Mouse (Mus musculus) left cerebral cortex, adult 6 months (tissue): ENCODE data around the gene Gm8720. TPM values are rescaled to one million over a fixed set of nuclear protein-coding genes. Genes with fewer than 3 reads are reported as not detected.

ENCODE experiments used
- long read RNA-seq, 2 experiments: library from polyadenylated mRNA; unstranded; transcript quantifications; one replicate each; pipeline ENCODE4 v2.0.0; 2019 to 2020
- polyA plus RNA-seq: library from polyadenylated mRNA; unstranded; fragments of <200 nt; fragmentation: Nextera tagmentation; gene quantifications from 2 replicates; pipeline ENCODE4 v1.2.3, GENCODE M21; 2021

The Gm8720 gene
- not detected in 2 replicates for polyA plus RNA-seq
- long read RNA-seq, experiment 1: 0 reads
- long read RNA-seq, experiment 2: 0 reads

GRCm38 (mm10) chr7:23067356-23067755 is at the start of gene Gm8720:
TSS of gene Gm8720 (minus strand) at chr7:23067456.

GRCm38 (mm10) chr7:23055240-23055639 is 12.0 kb downstream of the Gm8720 start, which contains the start of gene Vmn1r163:
TSS of gene Vmn1r163 (plus strand) at chr7:23055540.

GRCm38 (mm10) chr7:23019823-23020222 is 47.4 kb downstream of the Gm8720 start, which contains the start of gene Gm4216:
TSS of gene Gm4216 (minus strand) at chr7:23019923.

Other genes with a start within 250 kb of the Gm8720 start
- not detected in 2 replicates for gene Vmn1r159, start 223.9 kb downstream of the Gm8720 start, polyA plus RNA-seq
- gene Vmn1r160, start 196.2 kb downstream of the Gm8720 start, polyA plus RNA-seq: not detected in 2 replicates
- gene Gm4214, start 82.8 kb downstream of the Gm8720 start, polyA plus RNA-seq: not detected in 2 replicates
- not detected in 2 replicates for gene Gm4216, start 47.5 kb downstream of the Gm8720 start, polyA plus RNA-seq
- gene Vmn1r163, start 11.9 kb downstream of the Gm8720 start, polyA plus RNA-seq: not detected in 2 replicates
- gene Gm10662, start 77.0 kb upstream of the Gm8720 start, polyA plus RNA-seq: not detected in 2 replicates
- not detected in 2 replicates for gene Vmn1r165, start 149.9 kb upstream of the Gm8720 start, polyA plus RNA-seq
- not detected in 2 replicates for gene Vmn1r166, start 184.2 kb upstream of the Gm8720 start, polyA plus RNA-seq
- not detected in 2 replicates for gene Gm6902, start 211.4 kb upstream of the Gm8720 start, polyA plus RNA-seq
- gene Nlrp4e, start 233.7 kb upstream of the Gm8720 start, polyA plus RNA-seq: not detected in 2 replicates